Mouse (Mus musculus) kidney, postnatal 10 days (tissue): ENCODE data around the gene Ninj2.
"Not testable (repeated sequence)": the region's sequence is repeated elsewhere in the genome, so short reads cannot be mapped to it uniquely, and the experiment has no call there.

Experiments used
- DNase-seq: peaks from one replicate; pipeline ENCODE4 v3.0.0; 2021; ENCODE audit warnings: mixed read lengths

Gene Ninj2

GRCm38 (mm10) chr6:120093100-120093499 lies at the start of gene Ninj2:
Gene Ninj2 (plus strand): TSS chr6:120093350.
- no peak for DNase-seq

GRCm38 (mm10) chr6:120045406-120045805 lies 47.7 kb upstream of the Ninj2 start:
- DNase-seq, result no peak

- DNase-seq, result no peak
Measured at GRCm38 (mm10) chr6:120047705-120048292, 45.4 kb upstream of the Ninj2 start.

GRCm38 (mm10) chr6:120054412-120054811 lies 38.7 kb upstream of the Ninj2 start:
- DNase-seq, result no peak

- DNase-seq, result no peak
Measured at GRCm38 (mm10) chr6:120055666-120056540, 37.2 kb upstream of the Ninj2 start.

- DNase-seq, result no peak
Measured at GRCm38 (mm10) chr6:120062934-120063333, 30.2 kb upstream of the Ninj2 start.

- no peak for DNase-seq
Measured at GRCm38 (mm10) chr6:120064627-120065026, 28.5 kb upstream of the Ninj2 start.

GRCm38 (mm10) chr6:120065552-120066177 lies 27.5 kb upstream of the Ninj2 start:
- no peak for DNase-seq

GRCm38 (mm10) chr6:120069546-120069945 lies 23.6 kb upstream of the Ninj2 start:
- no peak for DNase-seq

GRCm38 (mm10) chr6:120072630-120073029 lies 20.5 kb upstream of the Ninj2 start:
- DNase-seq, result no peak

- DNase-seq, result no peak
Measured at GRCm38 (mm10) chr6:120076619-120077450, 16.3 kb upstream of the Ninj2 start.

- no peak for DNase-seq
Measured at GRCm38 (mm10) chr6:120079547-120079946, 13.6 kb upstream of the Ninj2 start.

GRCm38 (mm10) chr6:120081516-120081915 lies 11.6 kb upstream of the Ninj2 start:
- DNase-seq, result no peak

- no peak for DNase-seq
Measured at GRCm38 (mm10) chr6:120082251-120082950, 10.7 kb upstream of the Ninj2 start.

GRCm38 (mm10) chr6:120082951-120083411 lies 10.2 kb upstream of the Ninj2 start:
- no peak for DNase-seq

GRCm38 (mm10) chr6:120083442-120083841 lies 9.7 kb upstream of the Ninj2 start:
- DNase-seq, result no peak

- no peak for DNase-seq
Measured at GRCm38 (mm10) chr6:120084983-120085382, 8.2 kb upstream of the Ninj2 start.

GRCm38 (mm10) chr6:120085832-120086231 lies 7.3 kb upstream of the Ninj2 start:
- DNase-seq, result no peak

GRCm38 (mm10) chr6:120087041-120087440 lies 6.1 kb upstream of the Ninj2 start:
- not testable (repeated sequence) for DNase-seq

GRCm38 (mm10) chr6:120090712-120091248 lies 2.4 kb upstream of the Ninj2 start:
- DNase-seq, result peak; percentile 52

GRCm38 (mm10) chr6:120091956-120092355 lies 1.2 kb upstream of the Ninj2 start:
- no peak for DNase-seq
